Mouse (Mus musculus) heart, postnatal 0 days (tissue): ENCODE results near the gene Arid4a.

ENCODE experiments used
- CTCF ChIP-seq: IDR thresholded peaks from 2 replicates; pipeline ENCODE4 v1.5.1; 2016; ENCODE audit warnings: antibody characterized with exemption, control low read depth, low read depth
- EP300 ChIP-seq: IDR thresholded peaks from 2 replicates; pipeline ENCODE4 v1.6.1; 2016; ENCODE audit warnings: antibody characterized with exemption, low read depth

GRCm38 (mm10) chr12:71024411-71024810 lies 8.6 kb downstream of the Arid4a start:
- TF ChIP-seq CTCF (no peak), EP300 (no peak)
